ENCODE assay signal across 9 mouse cellular contexts in the genomic region with DNA sequence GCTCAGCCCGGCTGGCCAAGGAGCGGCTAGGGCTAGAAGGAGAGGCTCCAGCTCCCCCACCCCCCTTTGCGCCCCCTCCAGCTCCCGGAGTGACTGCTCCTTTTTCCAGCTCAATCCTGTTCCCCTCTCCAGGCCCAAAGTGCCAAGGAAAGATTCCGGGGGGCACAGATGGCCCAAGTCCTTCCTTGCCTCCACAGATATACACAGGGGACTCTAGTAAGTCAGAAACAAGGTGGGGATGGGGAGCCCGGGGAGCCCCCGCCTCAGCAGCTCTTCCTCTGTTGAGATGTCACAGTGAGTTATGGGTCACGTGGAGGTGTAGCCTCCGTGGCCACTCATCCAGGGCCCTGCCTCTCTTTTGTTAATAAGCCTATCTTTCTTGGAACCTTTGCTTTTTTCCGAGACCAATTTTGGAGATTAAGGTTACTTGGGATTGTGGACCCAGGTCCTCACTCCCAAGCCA.
DNase-seq lines count a peak whose midpoint lies in the region; ATAC-seq and TF ChIP-seq lines count a peak whose summit lies in the region.
"Had no signal": no experiment of that assay in that cellular context is flagged by ENCODE, and none has a peak within 500 bp of the region (broad histone marks: within the 10 kb centered on the region; RNA-seq: fewer than 3 reads in every experiment).

No protein-coding gene starts in this region.

- TF ChIP-seq CTCF in liver, postnatal 0 days (IDR thresholded peaks at IDR 0.05; ENCODE audit: low read depth): no peak

- peak overlapping the region; percentile 29 for H3K4me2 ChIP-seq in liver, embryonic 11.5 days
- no peak overlapping the region for H3K4me2 ChIP-seq in liver, postnatal 0 days (ENCODE audit: low read depth, low read length)
- peak overlapping the region; percentile 48 for H3K4me2 ChIP-seq in forebrain, embryonic 12.5 days
- peak overlapping the region; percentile 40; the same call in 1 of the 2 replicates for H3K4me2 ChIP-seq in intestine, embryonic 16.5 days (ENCODE audit: low read depth, low read length)
- H3K4me2 ChIP-seq in neural tube, embryonic 15.5 days: peak overlapping the region; percentile 45

- 0 out of 2 replicates have a peak, but pooled peaks cover 2% of the 10 kb centered on the region for H3K27me3 ChIP-seq in liver, embryonic 11.5 days (replicated peaks; ENCODE audit: control insufficient read depth, insufficient read depth, low read length)
- H3K27me3 ChIP-seq in liver, postnatal 0 days (ENCODE audit: insufficient read depth, low read length): no peaks in the 10 kb centered on the region; the same call in 1 of the 2 replicates
- peaks cover 76% of the 10 kb centered on the region for H3K27me3 ChIP-seq in forebrain, embryonic 12.5 days
- H3K27me3 ChIP-seq in intestine, embryonic 16.5 days (replicated peaks; ENCODE audit: control insufficient read depth, insufficient read depth, low read length): no peaks in the 10 kb centered on the region
- peaks cover 86% of the 10 kb centered on the region for H3K27me3 ChIP-seq in neural tube, embryonic 15.5 days (replicated peaks)

- no peak for DNase-seq in liver, embryonic 11.5 days (ENCODE audit: low spot score)
- no peak for DNase-seq in liver, postnatal 0 days
- no peak for DNase-seq in adrenal gland, adult 8-10 months
- no peak for DNase-seq in layer of hippocampus, postnatal 14 days (ENCODE audit: low spot score in 2 of 2)
- DNase-seq: heart, postnatal 10 days; thymus, postnatal 25 days had no signal

- no peak for ATAC-seq in liver, embryonic 11.5 days (replicated peaks; ENCODE audit: low FRiP score)
- no peak for ATAC-seq in liver, postnatal 0 days
- no peak; the same call in 1 of the 2 replicates for ATAC-seq in forebrain, embryonic 12.5 days (ENCODE audit: low FRiP score)
- peak; percentile 13; the same call in 1 of the 2 replicates for ATAC-seq in intestine, embryonic 16.5 days
- peak; percentile 45; the same call in 1 of the 2 replicates for ATAC-seq in neural tube, embryonic 15.5 days (ENCODE audit: low FRiP score)

- H3K4me3 ChIP-seq in liver, embryonic 11.5 days (ENCODE audit: low read depth, low read length): no peak overlapping the region; the same call in 1 of the 2 replicates
- no peak overlapping the region for H3K4me3 ChIP-seq in liver, postnatal 0 days (ENCODE audit: low read depth, low read length)
- H3K4me3 ChIP-seq in forebrain, embryonic 12.5 days (replicated peaks): peak overlapping the region; percentile 18; the same call in 1 of the 2 replicates
- H3K4me3 ChIP-seq in intestine, embryonic 16.5 days (ENCODE audit: low read length): no peak overlapping the region
- 0 out of 2 replicates have a peak overlapping the region, but pooled peaks have one; percentile 3 for H3K4me3 ChIP-seq in neural tube, embryonic 15.5 days (replicated peaks)

- no peaks in the 10 kb centered on the region for H3K36me3 ChIP-seq in liver, embryonic 11.5 days (ENCODE audit: control insufficient read depth, insufficient read depth, low read length)
- H3K36me3 ChIP-seq in liver, postnatal 0 days (replicated peaks; ENCODE audit: insufficient read depth, low read length): no peaks in the 10 kb centered on the region
- no peaks in the 10 kb centered on the region for H3K36me3 ChIP-seq in forebrain, embryonic 12.5 days (replicated peaks)
- no peaks in the 10 kb centered on the region for H3K36me3 ChIP-seq in intestine, embryonic 16.5 days (ENCODE audit: control insufficient read depth, insufficient read depth, low read length)
- H3K36me3 ChIP-seq in neural tube, embryonic 15.5 days: no peaks in the 10 kb centered on the region

- H3K27ac ChIP-seq in liver, embryonic 11.5 days (ENCODE audit: low read depth, low read length): no peak overlapping the region
- H3K27ac ChIP-seq in liver, postnatal 0 days (ENCODE audit: low read depth): no peak overlapping the region
- peak overlapping the region; percentile 42; the same call in 1 of the 2 replicates for H3K27ac ChIP-seq in forebrain, embryonic 12.5 days
- no peak overlapping the region for H3K27ac ChIP-seq in intestine, embryonic 16.5 days (ENCODE audit: low read length)
- no peak overlapping the region for H3K27ac ChIP-seq in neural tube, embryonic 15.5 days (replicated peaks)

- H3K9me3 ChIP-seq in liver, embryonic 11.5 days (ENCODE audit: control insufficient read depth, low read length): no peaks in the 10 kb centered on the region
- no peaks in the 10 kb centered on the region for H3K9me3 ChIP-seq in liver, postnatal 0 days (ENCODE audit: low read length)
- no peaks in the 10 kb centered on the region for H3K9me3 ChIP-seq in forebrain, embryonic 12.5 days
- no peaks in the 10 kb centered on the region for H3K9me3 ChIP-seq in intestine, embryonic 16.5 days (ENCODE audit: control insufficient read depth, low read length)
- H3K9me3 ChIP-seq in neural tube, embryonic 15.5 days (replicated peaks): no peaks in the 10 kb centered on the region

- 27% methylated on average over 10 of the region's 10 CpGs for WGBS in liver, embryonic 11.5 days
- WGBS in liver, postnatal 0 days (ENCODE audit: insufficient replicate concordance): 68% methylated on average over 10 of the region's 10 CpGs
- WGBS in forebrain, embryonic 12.5 days: 7% methylated on average over 10 of the region's 10 CpGs
- 18% methylated on average over 10 of the region's 10 CpGs for WGBS in intestine, embryonic 16.5 days
- 6% methylated on average over 10 of the region's 10 CpGs for WGBS in neural tube, embryonic 15.5 days

- TF ChIP-seq EP300 in liver, postnatal 0 days (IDR thresholded peaks at IDR 0.05; ENCODE audit: low read depth): no peak

- H3K9ac ChIP-seq in liver, embryonic 11.5 days (ENCODE audit: low read depth, low read length): no peak overlapping the region
- H3K9ac ChIP-seq in liver, postnatal 0 days (replicated peaks): no peak overlapping the region
- peak overlapping the region; percentile 40; the same call in 1 of the 2 replicates for H3K9ac ChIP-seq in forebrain, embryonic 12.5 days
- no peak overlapping the region for H3K9ac ChIP-seq in intestine, embryonic 16.5 days (ENCODE audit: low read depth, low read length)
- no peak overlapping the region for H3K9ac ChIP-seq in neural tube, embryonic 15.5 days (replicated peaks)

- peaks cover 16% of the 10 kb centered on the region; the same call in 1 of the 2 replicates for H3K4me1 ChIP-seq in liver, embryonic 11.5 days (replicated peaks; ENCODE audit: control insufficient read depth, insufficient read depth, low read length)
- H3K4me1 ChIP-seq in liver, postnatal 0 days (ENCODE audit: insufficient read depth): peaks cover 5% of the 10 kb centered on the region; the same call in 1 of the 2 replicates
- peaks cover 43% of the 10 kb centered on the region for H3K4me1 ChIP-seq in forebrain, embryonic 12.5 days
- H3K4me1 ChIP-seq in intestine, embryonic 16.5 days (ENCODE audit: control insufficient read depth, insufficient read depth, low read length): peaks cover 9% of the 10 kb centered on the region
- peaks cover 43% of the 10 kb centered on the region for H3K4me1 ChIP-seq in neural tube, embryonic 15.5 days

Comparison
In these comparisons a context has a peak if more than half of its experiments do, and no peak if none do; other contexts are left out.
1. ATAC-seq: peak in intestine, embryonic 16.5 days (single experiment) and neural tube, embryonic 15.5 days (single experiment); none in liver, embryonic 11.5 days (single experiment), liver, postnatal 0 days (single experiment) and forebrain, embryonic 12.5 days (single experiment).
2. H3K4me3 ChIP-seq: peak in forebrain, embryonic 12.5 days (single experiment) and neural tube, embryonic 15.5 days (single experiment); none in liver, embryonic 11.5 days (single experiment), liver, postnatal 0 days (single experiment) and intestine, embryonic 16.5 days (single experiment).